Mouse (Mus musculus): Measurements from ENCODE around the gene Zfp526. TPM values are rescaled to one million over a fixed set of nuclear protein-coding genes. Genes with fewer than 3 reads are reported as not detected.

The Zfp526 gene
- polyA plus RNA-seq, 1 experiment from 2014 or later, result 2.9 TPM

DNA sequence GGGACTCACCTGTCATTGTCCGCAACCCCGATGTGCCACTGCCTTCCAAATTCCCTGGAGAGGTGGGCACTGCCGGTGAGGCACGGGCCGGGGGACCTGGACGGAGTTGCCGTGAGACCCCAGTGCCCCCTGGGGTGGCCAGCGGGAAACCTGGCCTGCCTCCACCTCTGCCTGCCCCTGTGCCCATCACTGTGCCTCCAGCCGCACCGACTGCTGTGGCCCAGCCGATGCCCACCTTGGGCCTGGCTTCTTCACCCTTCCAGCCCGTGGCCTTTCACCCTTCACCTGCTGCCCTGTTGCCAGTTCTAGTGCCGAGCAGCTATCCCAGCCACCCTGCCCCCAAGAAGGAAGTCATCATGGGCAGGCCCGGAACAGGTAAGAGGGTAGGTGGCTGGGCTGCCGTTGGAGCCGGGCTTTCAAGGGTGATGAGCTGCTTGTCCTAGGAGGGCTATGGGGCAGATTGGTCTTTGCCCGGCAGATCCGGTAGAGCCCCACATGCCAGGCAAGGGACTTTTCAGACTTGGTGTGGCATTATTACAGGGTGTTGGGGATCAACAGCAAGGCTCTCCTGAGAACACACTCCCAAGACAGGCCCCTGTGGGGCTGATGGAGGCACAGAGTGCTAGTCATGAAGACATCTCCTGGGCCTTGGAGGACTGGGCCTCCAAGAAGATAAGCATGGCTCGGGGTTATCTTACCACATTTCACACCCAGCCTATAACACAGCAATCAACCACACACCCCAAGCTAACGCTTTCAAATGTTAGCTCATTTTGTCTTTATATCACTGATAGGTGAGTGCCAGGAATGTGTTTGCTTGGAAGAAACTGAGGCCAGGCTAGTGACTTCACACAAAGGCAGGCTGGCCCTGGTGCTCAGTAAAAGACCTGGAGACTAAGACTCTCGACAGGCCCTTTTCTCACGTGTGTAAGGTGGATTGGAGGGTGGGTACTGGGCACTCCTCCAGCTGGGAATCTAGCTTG lies 52.3 kb downstream of the Zfp526 start:
- no peak for ATAC-seq (ENCODE audit: low FRiP score, low read depth)
- no peaks in the 10 kb centered on the region for H3K27me3 ChIP-seq (replicated peaks)
- H3K36me3 ChIP-seq, result peaks cover 32% of the 10 kb centered on the region
- H3K4me1 ChIP-seq, result peaks cover 47% of the 10 kb centered on the region
- H3K27ac ChIP-seq, result no peak overlapping the region
- 92% methylated on average over 22 of the region's 22 CpGs for WGBS
- peak overlapping the region; percentile 14; the same call in 1 of the 2 replicates for H3K9ac ChIP-seq
- H3K4me2 ChIP-seq (replicated peaks), result peak overlapping the region; percentile 10; the same call in 1 of the 2 replicates
- no peaks in the 10 kb centered on the region for H3K9me3 ChIP-seq
- H3K4me3 ChIP-seq, result no peak overlapping the region

DNA sequence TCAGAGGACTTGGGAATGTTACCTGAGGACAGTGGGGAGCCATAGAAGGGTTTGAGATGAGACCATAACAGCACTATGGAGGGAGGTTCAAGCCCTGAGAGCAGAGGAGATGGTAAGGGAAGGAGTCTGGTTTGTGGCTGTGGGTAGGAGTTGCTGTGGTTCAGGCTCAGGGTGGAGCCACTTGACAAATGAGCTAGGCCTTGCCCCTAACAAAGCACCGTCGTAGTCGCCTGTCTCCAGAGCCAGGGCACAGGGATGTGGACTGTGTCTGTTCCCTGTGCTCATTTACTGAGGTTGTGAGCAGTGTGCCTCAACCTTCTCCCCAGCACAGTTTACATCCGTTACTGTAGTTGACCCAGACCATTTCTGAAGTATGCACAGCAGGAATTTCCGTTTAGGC lies 53.3 kb downstream of the Zfp526 start:
- Histone ChIP-seq H3K27me3 (replicated peaks) (no peaks in the 10 kb centered on the region), H3K4me1 (peaks cover 43% of the 10 kb centered on the region), H3K4me2 (replicated peaks) (0 out of 2 replicates have a peak overlapping the region, but pooled peaks have one; percentile 12), H3K9me3 (no peaks in the 10 kb centered on the region), H3K36me3 (peaks cover 32% of the 10 kb centered on the region), H3K27ac (no peak overlapping the region), H3K4me3 (no peak overlapping the region), H3K9ac (no peak overlapping the region)
- ATAC-seq (ENCODE audit: low FRiP score, low read depth), result no peak
- WGBS, result 63% methylated on average over 5 of the region's 5 CpGs

DNA sequence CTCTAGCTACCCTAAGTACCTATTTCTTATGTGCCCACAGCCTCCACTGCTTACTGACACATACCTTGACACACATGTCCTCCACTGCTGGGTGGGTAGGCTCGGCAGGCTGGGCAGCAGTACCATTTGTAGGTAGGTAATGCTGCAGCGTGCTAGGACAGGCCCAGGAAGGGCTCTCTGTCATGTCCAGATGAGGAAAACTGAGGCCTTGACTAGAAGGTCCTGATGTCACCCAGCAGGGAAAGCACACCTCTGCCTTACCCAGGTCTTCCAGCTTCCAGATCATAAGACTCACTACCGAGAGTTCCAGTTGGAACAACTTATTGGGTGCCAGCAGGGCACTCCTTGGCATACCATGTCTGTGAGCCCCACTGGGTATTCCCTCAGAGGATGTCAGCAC lies 53.8 kb downstream of the Zfp526 start:
- Histone ChIP-seq H3K4me3 (no peak overlapping the region), H3K9ac (no peak overlapping the region), H3K4me2 (replicated peaks) (0 out of 2 replicates have a peak overlapping the region, but pooled peaks have one; percentile 12), H3K27me3 (replicated peaks) (no peaks in the 10 kb centered on the region), H3K36me3 (peaks cover 32% of the 10 kb centered on the region), H3K9me3 (no peaks in the 10 kb centered on the region), H3K27ac (no peak overlapping the region), H3K4me1 (peaks cover 43% of the 10 kb centered on the region)
- 90% methylated on average over 3 of the region's 3 CpGs for WGBS
- no peak for ATAC-seq (ENCODE audit: low FRiP score, low read depth)

DNA sequence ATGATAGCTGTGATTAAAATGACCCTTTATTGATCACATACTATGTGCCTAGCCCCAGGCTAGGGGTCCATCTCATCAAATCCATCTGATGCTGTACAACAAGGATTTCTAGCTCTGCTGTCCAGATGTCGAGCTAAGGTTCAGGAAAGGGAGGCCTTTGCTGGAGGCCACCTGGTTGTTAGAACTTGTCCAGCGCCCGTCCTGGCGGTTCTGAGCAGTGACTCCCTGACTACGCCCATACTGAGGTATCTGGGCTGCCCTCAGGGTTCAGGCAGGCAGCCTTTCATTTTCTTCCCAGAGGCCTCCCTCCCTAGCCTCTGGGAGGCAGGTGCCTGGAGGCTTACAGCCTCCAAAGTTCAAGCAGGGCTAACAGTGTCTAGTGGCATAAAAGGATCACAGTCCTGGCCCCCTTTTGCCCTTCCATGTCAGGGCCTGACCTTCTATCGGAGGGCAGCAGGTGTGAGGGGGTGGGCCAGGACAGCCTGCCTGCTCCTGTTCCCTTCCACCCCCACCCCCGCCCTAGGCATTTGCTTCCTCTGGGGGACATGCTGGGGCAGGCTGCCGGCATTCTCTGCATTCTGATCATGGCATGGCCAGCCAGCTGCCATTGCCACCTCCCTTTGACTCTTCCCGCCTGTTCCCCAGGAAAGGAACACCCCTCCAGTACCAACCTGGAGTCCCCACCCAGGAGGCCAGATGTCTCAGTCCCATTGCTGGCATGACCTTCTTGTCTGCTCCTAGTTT lies 54.5 kb downstream of the Zfp526 start:
- Histone ChIP-seq H3K4me1 (peaks cover 50% of the 10 kb centered on the region), H3K4me3 (no peak overlapping the region), H3K4me2 (replicated peaks) (peak overlapping the region; percentile 14; the same call in 1 of the 2 replicates), H3K9me3 (no peaks in the 10 kb centered on the region), H3K9ac (no peak overlapping the region), H3K36me3 (peaks cover 32% of the 10 kb centered on the region), H3K27me3 (replicated peaks) (no peaks in the 10 kb centered on the region), H3K27ac (no peak overlapping the region)
- no peak for ATAC-seq (ENCODE audit: low FRiP score, low read depth)
- WGBS, result 60% methylated on average over 9 of the region's 9 CpGs

Small RNAs within 50 kb of the gene (microRNA-seq; reads per million reads assigned to microRNA genes)
- not detected for gene Mir7048

Other genes starting within 250 kb of the Zfp526 start
- gene Rabac1, start 248.7 kb upstream of the Zfp526 start, polyA plus RNA-seq (2016; fragmentation: Nextera tagmentation; extraction: Ambion mirVana), result 151 and 154 TPM in 2 replicates
- 110 and 118 TPM in 2 replicates for gene Atp1a3, start 215.5 kb upstream of the Zfp526 start, polyA plus RNA-seq (2016; fragmentation: Nextera tagmentation; extraction: Ambion mirVana)
- 18.6 and 19.5 TPM in 2 replicates for gene Grik5, start 149.1 kb upstream of the Zfp526 start, polyA plus RNA-seq (2016; fragmentation: Nextera tagmentation; extraction: Ambion mirVana)
- gene Zfp574, start 148.9 kb upstream of the Zfp526 start, polyA plus RNA-seq (2016; fragmentation: Nextera tagmentation; extraction: Ambion mirVana), result 38.7 and 39.2 TPM in 2 replicates
- 28.1 and 32.6 TPM in 2 replicates for gene Pou2f2, start 41.7 kb upstream of the Zfp526 start, polyA plus RNA-seq (2016; fragmentation: Nextera tagmentation; extraction: Ambion mirVana)
- 15.5 and 17.7 TPM in 2 replicates for gene Dedd2, start 810 bp upstream of the Zfp526 start, polyA plus RNA-seq (2016; fragmentation: Nextera tagmentation; extraction: Ambion mirVana)
- gene Gsk3a, start 16.4 kb downstream of the Zfp526 start, polyA plus RNA-seq (2016; fragmentation: Nextera tagmentation; extraction: Ambion mirVana), result 19.1 and 20.3 TPM in 2 replicates
- gene Erf, start 29.3 kb downstream of the Zfp526 start, polyA plus RNA-seq (2016; fragmentation: Nextera tagmentation; extraction: Ambion mirVana), result 11.9 and 13.1 TPM in 2 replicates
- gene Cic, start 46.3 kb downstream of the Zfp526 start, polyA plus RNA-seq (2016; fragmentation: Nextera tagmentation; extraction: Ambion mirVana), result 44.2 and 45.0 TPM in 2 replicates
- 400 and 431 TPM in 2 replicates for gene Pafah1b3, start 76.6 kb downstream of the Zfp526 start, polyA plus RNA-seq (2016; fragmentation: Nextera tagmentation; extraction: Ambion mirVana)
- 1.1 and 1.5 TPM in 2 replicates for gene Prr19, start 80.0 kb downstream of the Zfp526 start, polyA plus RNA-seq (2016; fragmentation: Nextera tagmentation; extraction: Ambion mirVana)
- gene Tmem145, start 84.7 kb downstream of the Zfp526 start, polyA plus RNA-seq (2016; fragmentation: Nextera tagmentation; extraction: Ambion mirVana), result 26.0 and 28.3 TPM in 2 replicates
- 19.1 and 19.6 TPM in 2 replicates for gene Megf8, start 95.7 kb downstream of the Zfp526 start, polyA plus RNA-seq (2016; fragmentation: Nextera tagmentation; extraction: Ambion mirVana)
- not detected in 2 replicates for gene Cnfn, start 148.3 kb downstream of the Zfp526 start, polyA plus RNA-seq (2016; fragmentation: Nextera tagmentation; extraction: Ambion mirVana)
- 10.7 and 11.6 TPM in 2 replicates for gene Lipe, start 177.3 kb downstream of the Zfp526 start, polyA plus RNA-seq (2016; fragmentation: Nextera tagmentation; extraction: Ambion mirVana)
- 0.37 and 0.53 TPM in 2 replicates for gene Cxcl17, start 191.5 kb downstream of the Zfp526 start, polyA plus RNA-seq (2016; fragmentation: Nextera tagmentation; extraction: Ambion mirVana)